Mouse (Mus musculus): Measurements from ENCODE around the gene Akr1c21. TPM values are rescaled to one million over a fixed set of nuclear protein-coding genes. Genes with fewer than 3 reads are reported as not detected.
"Not testable (repeated sequence)": the region's sequence is repeated elsewhere in the genome, so short reads cannot be mapped to it uniquely, and the experiment has no call there.

Akr1c21 gene
- not detected for total RNA-seq (2021)
- long read RNA-seq, experiment 1: 0 reads
- long read RNA-seq, experiment 2: 0 reads

DNA sequence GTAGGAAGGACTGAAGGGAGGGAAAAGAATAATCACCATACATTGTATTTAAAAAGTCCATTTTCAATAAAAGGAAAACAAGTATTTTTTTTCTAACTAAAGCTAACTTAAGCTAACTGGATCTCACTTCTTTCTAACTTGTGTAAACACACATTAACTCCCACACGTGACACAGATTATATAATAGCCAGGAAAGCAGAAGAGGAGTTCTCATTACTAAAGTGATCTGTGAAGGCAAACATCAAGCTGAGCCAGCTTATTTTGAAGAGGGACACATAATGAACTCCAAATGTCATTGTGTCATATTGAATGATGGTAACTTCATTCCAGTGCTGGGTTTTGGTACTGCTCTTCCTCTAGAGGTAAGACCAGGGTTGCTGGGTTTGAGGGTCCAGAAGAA is at the start of gene Akr1c21:
Gene Akr1c21 (plus strand): TSS at position 205 of the 400 bp plus-strand sequence.
- DNase-seq (ENCODE audit: low spot score in 2 of 2): no peak

DNA sequence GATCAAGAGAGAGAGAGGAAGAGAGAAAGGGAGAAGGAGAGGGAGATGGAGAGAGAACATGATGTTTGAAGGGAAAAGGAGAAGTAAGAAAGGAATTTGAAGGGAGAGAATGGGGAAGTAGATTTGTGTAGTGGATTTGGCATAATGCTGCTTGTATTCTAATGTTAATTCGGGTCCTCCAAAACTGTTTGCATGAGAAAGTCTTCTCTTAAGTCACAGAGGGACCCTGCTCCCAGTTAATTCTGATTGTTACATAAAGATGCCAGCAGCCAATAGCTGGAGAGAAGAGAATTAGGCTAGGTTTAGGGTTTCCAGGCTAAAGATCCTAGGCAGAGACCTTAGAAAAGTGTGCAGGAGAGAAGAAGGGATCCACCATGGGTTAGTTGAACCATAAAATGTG is 14.7 kb upstream of the Akr1c21 start:
- no peak for DNase-seq (ENCODE audit: low spot score in 2 of 2)

- no peak for DNase-seq (ENCODE audit: low spot score in 2 of 2)
Measured at GRCm38 (mm10) chr13:4560500-4560899, 13.4 kb upstream of the Akr1c21 start.

DNA sequence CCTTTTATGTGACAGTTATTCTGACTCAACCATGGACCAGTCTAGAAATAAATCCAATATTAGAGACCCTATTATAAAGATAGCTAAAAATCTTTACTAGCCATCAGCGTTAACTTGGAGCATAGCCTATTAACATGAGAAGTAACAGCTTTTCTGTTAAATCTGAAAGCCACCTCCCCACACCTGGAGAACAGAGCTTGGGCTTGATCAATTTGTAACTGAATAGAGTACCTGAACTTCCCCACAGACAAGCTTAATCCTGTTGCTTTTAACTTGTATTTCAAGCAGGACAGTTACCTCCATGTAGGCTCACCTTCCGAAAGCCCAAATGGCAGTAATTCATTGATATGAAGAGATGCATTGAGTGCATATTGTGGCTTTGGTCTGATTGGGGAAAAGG is 7.9 kb upstream of the Akr1c21 start:
- DNase-seq (ENCODE audit: low spot score in 2 of 2): no peak

- DNase-seq (ENCODE audit: low spot score in 2 of 2): no peak
Measured at GRCm38 (mm10) chr13:4576921-4577320, 3.0 kb downstream of the Akr1c21 start.

DNA sequence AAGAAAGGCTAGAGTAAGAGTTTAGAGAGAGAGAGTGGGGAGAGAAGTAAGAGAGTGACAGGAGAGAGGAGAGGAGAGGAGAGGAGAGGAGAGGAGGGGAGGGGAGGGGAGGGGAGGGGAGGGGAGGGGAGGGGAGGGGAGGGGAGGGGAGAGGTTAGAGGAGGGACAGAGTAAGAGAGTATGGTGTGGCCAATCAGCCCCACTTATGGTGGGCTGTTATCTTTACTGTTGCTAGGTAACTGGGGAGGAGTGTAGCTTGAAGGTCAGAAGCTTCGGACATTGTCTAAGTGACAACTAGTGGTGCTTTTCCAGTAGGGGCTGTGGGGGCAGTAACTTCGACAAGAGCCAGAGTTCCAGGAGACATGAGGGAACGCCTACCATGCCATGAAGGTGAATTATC is 29.6 kb downstream of the Akr1c21 start:
- not testable (repeated sequence) for DNase-seq (ENCODE audit: low spot score in 2 of 2)

DNA sequence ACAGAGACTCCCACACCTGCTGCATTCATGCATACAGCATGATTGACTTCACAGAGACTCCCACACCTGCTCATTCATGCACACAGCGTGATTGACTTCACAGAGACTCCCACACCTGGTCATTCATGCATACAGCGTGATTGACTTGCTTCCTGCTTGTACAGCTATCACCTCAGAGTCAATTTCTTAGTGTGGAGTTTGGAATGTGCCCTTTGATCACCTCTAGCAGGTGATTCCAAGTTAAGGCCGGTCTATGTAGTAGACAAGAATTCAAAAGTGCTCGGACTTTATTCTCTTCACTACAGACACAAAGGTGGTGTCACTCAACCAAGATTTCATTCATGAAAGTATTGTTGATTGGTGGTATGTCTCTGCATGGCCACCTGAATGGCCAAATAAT is 32.9 kb downstream of the Akr1c21 start:
- no peak for DNase-seq (ENCODE audit: low spot score in 2 of 2)

- DNase-seq (ENCODE audit: low spot score in 2 of 2): no peak
Measured at GRCm38 (mm10) chr13:4608530-4608929, 34.7 kb downstream of the Akr1c21 start.

GRCm38 (mm10) chr13:4608961-4609409 is 35.1 kb downstream of the Akr1c21 start, which contains the start of gene Akr1e1:
TSS of gene Akr1e1 (minus strand) at chr13:4609174.
- peak; percentile 82 to 91 for DNase-seq (ENCODE audit: low spot score in 2 of 2)

- DNase-seq (ENCODE audit: low spot score in 2 of 2): peak in 1 of 2 experiments; percentile 11
Measured at GRCm38 (mm10) chr13:4610902-4611301, 37.0 kb downstream of the Akr1c21 start.

Other genes starting within 250 kb of the Akr1c21 start
- not detected for gene Akr1c6, start 139.8 kb upstream of the Akr1c21 start, total RNA-seq (2021)
- not detected for gene Akr1c20, start 50.7 kb upstream of the Akr1c21 start, total RNA-seq (2021)
- 10 to 100 TPM; 23.0 to 25.5 TPM for gene Akr1e1, start 35.1 kb downstream of the Akr1c21 start, total RNA-seq (2021)

Measured in left cerebral cortex, adult 18-20 months (tissue).